Mouse (Mus musculus): ENCODE measurements around the gene Rph3al. TPM values are rescaled to one million over a fixed set of nuclear protein-coding genes. Genes with fewer than 3 reads are reported as not detected.

Gene Rph3al
- total RNA-seq, 4 experiments from 2014 or later, result 6.8 to 13.9 (median 7.5) TPM

DNA sequence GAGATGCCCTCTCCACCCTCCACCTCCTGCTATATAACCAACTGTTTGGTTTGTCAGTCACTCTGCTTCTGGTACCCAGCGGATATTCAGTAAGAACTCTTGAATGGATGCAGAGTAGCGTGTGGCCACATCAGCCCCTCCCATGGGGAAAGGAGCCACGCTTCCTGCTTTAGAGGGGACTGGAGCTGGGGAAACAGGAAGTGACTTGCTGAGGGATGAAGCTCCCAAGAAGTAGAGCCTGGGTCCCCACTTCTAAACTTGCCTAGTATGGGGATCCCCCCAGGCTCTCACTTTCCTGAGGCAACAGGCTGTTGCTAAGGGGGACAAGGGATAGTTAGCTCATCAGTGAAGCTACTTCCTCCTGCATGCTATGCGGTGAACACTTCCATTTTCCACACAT, 30.8 kb downstream of the Rph3al start:
- DNase-seq (ENCODE audit: low spot score), result no peak

DNA sequence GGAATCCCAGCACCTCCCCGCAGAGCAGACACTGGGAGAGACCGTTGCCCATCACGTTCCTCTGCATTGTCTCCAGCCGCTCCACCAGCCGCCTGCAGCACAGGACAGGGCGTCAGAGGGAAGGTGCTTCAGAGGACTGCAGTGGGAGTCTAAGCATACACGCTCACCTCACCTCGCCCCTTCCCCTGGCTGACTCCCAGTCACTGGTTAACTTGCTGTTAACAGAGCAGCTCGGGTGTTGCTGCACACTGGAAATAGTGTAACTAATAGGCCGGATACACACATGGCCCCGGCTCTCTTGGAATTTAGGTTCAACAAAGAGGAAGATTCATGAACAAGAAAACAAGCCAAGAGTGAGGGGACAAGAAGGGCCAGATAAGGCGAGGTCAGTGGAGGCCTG, 31.7 kb downstream of the Rph3al start:
- no peak for DNase-seq (ENCODE audit: low spot score)

DNA sequence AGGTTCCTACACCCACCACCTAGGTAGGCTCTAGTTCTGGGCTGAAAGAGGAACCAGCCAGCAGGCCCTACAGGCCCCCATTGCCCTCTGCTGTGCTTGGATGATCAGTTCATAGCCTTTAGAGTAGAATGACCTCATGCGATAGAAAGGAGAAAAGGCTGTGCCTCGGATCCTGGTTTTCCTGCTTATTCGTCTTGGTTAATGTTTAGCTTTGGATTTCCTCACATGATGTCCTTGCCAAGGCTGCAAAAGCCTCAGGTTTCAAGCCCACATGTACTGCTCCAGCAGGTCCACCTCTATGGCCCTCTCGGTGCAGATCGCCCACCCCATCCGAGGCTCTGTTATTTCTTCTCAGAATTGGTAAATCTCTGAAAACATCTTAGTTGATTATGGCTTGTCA, 33.2 kb downstream of the Rph3al start:
- DNase-seq (ENCODE audit: low spot score), result no peak

DNA sequence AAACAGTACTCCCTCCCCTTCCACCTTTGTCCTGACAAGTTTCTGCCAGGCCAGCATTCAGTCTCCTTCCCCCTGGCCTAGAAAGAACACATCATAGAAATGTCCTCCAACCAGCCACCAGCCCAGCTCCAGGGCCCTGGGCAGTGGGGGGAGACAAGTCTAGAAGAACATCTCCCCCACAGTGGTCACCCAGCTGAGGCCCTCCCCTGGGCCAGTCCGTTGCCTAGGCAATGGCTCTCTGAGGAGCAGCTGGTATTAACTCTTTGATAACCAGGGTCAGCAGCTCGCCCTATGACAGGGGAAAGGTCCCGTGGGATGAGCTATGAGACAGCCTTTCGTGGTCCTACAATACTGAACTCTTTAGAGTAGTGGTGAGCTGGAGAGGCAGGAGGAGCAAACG, 33.7 kb downstream of the Rph3al start:
- no peak for DNase-seq (ENCODE audit: low spot score)

DNA sequence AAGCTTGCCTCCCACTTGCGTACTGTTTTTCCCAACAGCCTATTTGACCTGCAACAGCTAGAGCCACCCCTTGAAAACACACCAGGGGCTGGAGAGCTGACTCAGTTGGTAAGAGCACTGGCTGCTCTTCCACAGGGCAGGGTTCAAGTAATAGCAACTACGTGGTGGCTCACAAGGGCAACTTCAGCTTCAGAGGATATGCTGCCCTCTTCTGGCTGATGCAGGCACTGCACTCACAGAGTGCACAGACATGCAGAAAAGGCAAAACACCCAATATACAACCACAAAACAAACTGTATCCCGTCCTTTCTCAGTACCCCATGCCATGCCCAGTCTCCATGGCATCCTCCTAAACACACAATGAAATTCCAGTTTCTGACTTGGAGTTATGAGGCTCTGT, 34.7 kb downstream of the Rph3al start:
- DNase-seq (ENCODE audit: low spot score), result no peak

DNA sequence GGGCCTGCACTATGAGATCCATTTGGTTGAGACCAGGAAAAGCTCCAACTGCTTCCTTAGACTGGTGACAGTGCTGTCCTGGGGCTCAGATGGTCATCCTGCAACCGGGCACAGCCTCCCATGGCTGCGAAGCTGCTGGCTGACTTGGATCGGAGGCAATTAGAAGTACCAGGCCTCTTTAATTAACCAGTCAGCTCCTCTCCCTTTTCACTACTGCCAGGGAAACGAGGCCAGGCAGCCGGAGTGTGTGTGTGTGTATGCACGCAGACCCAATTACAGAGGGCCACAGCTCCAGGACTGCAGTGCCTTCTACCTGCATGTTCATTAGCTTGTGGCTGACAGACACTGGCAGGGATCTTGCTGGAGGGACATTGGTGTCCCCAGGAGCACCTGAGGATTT, 36.9 kb downstream of the Rph3al start:
- no peak for DNase-seq (ENCODE audit: low spot score)

DNA sequence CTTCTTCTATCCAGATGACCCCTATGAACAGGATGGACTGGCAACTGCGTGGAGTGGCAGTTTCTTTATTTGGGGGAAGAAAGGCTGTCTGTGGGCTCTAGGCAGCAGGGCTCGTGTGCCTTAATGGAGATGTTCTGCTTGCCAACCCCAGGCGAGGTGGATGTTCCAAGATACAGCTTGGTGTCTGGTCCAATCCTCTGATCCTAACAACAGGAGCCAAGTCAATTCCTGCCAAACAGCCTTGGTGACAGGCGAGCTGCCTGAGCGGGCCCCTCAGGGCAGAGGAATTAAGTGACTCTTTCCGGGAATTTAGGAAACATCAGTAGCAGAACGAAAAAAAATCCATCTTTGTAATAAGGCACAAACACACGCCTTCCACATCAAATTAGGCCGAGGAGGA, 38.6 kb downstream of the Rph3al start:
- no peak for DNase-seq (ENCODE audit: low spot score)

DNA sequence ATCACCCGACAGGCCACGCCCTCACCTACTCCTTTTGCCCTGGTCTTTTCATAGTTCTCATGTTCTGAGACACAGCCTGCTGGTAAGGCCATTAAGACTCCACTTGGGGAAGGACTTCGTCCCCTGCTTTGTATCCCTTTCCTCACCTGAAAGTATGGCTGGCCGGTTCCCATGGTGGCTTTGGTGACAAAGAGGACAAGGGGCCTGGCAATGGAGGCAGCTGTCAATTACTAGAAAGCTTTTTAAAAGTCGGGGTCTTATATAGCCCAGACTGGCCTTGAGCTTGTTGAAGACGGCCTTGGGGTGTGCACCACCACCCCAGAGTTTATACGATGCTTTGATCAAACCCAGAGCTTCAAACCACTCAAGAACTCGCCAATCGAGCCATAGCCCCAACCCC, 39.7 kb downstream of the Rph3al start:
- no peak for DNase-seq (ENCODE audit: low spot score)

DNA sequence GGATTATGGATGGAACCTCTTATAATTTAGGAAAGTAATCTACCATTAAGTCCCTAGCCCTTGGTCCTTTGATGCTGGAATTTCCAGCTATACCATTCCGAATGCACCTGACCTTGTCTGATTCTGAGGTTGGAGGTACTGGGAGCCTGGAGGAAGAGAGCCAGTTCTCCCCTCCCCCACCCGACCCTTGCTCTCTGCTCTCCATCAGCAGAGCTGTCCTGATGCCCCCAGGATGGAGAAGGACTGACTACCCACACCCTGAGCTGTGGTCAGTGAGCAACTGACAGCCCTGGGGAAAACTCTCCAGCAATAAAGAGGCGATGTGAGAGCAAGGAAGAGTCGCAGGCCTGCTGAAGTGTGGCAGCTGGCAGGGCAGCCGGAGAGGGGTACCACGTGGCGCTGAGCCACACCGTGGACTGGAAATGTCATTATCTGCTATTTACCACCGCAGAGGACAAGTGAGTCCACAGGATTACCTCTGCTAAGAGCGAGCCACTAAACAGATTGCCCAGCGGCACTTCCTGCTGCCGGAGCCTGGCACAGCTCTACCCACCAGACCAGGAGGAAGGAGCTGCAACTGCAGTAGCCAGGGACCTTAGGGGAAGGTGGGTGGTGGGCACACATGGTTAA, 43.3 kb downstream of the Rph3al start:
- DNase-seq (ENCODE audit: low spot score), result no peak

DNA sequence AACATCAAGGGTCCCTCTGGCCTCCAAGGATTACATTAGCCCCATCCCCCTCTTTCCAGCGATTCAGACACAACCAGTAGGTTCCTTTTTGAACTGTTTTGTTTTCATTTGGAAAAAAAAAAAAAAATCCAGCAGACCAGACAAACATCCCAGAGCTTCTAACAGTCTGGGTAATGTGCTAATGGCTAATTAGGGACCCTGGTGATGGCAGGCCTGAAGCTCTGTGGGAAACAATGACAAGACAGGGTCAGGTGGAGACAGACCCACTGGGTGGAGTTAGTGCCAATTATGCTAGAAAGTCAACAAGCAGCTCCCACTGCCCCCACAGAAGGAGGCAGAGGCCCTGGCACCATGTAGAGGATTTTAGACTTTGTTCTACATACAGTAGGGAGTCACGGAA, 44.3 kb downstream of the Rph3al start:
- DNase-seq (ENCODE audit: low spot score), result no peak

DNA sequence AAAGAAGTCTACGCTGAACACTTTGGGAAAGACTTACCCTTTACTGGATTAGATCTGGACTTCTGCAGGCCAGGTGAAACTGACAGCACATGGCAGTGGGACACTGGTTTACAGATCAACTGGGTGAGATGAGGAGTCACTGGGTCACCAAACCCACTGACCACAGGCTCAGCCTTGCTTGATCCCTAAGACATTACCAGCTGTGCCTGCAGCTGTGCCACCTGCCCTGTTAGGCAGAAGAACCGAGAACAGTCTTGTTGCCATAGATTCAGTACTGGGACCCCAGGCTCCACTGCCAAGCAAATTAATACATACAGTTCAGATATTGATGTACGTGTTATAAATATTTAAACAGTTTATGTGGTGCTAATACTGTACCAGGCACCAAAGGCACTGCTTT, 50.9 kb downstream of the Rph3al start:
- DNase-seq (ENCODE audit: low spot score), result no peak

DNA sequence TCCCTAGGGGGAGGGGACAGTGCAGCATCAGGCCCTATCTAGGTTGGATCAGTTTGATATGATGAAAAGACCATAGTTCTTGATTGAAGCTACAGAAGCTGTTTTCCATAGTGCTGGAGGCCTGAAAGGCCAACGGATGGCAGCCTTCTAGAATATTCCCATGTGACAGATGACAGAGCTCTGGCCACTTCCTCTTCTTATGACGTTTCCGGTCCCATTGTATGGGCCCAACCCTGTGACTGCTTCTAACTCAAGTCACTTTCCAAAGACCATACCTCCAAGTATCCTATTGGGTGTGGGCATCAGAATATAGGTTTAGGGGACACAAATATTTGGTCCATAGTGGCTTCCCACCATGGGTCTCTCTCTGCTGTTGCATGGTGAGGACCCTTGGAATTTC, 57.0 kb downstream of the Rph3al start:
- DNase-seq (ENCODE audit: low spot score), result no peak

DNA sequence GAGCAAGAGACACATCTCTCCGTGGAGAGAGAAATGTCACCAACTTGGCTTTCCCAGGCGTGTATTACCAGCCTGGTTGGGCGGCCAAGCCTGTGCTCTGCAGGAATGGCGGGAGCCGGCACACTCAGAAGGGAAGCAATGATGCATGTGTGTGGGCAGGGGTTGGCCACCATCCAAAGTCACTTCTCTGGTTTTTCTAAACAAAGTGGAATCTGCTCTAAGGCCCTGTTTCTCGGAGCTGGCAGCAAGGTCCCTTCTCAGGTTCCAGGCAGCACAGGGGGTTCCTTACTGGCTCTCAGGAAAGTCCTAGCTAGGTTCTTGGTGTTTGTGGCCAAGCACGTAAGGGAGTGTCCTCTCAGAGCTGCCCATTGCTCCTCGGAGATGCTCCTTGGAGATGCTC, 58.2 kb downstream of the Rph3al start:
- no peak for DNase-seq (ENCODE audit: low spot score)

DNA sequence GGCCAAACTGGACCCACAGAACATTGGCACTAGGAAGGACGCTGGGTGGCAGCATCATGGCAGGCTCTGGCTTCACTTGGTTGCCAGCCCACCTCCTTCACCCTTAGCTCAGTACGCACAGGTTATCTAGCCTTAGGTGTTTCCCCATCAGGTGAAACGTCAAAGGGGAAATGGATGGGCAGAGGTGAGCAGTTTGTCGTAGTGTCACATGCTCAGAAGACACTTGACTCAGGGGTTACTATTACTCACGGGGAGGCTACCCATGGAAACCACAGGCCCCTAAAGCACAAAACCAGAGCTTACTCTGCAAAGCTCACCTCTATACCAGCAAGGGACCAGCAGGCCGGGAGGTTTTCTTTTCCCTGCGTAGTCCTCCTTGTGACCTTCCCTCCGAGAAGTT, 59.8 kb downstream of the Rph3al start:
- no peak for DNase-seq (ENCODE audit: low spot score)

DNA sequence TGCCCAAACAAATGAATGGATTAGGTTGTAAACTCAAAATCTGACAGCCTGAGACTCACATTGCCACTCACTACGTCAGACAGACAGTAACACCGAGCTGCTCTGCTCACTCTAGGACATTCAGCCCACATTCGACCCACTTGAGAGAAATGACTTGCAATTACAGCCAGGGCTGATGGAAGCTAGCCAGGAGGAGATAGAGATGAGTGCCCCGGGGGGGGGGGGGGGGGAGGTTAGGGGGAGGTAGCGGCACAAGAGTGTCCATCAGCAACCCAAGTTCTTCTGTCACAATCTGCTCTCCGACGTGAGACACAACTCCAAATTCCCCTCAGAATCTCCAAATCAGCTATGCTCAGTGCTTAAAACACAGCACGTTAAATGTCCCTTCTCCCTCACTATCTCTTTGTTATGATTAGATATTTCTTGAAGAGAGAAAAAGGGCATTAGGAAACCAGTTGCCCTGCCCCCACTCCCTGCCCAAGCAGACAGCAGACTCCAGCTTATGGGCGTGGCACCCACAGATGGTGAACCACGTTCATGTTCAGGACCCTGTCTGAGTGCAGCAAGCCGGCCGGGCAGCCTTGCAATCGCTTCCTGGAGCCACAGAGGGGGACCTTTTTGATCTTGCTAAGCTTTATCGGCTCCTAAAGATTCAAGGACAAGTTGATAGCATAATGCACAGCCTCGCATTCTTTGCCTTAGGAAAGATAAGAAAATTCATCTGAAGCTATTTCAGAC, 62.0 kb downstream of the Rph3al start:
- no peak for DNase-seq (ENCODE audit: low spot score)

DNA sequence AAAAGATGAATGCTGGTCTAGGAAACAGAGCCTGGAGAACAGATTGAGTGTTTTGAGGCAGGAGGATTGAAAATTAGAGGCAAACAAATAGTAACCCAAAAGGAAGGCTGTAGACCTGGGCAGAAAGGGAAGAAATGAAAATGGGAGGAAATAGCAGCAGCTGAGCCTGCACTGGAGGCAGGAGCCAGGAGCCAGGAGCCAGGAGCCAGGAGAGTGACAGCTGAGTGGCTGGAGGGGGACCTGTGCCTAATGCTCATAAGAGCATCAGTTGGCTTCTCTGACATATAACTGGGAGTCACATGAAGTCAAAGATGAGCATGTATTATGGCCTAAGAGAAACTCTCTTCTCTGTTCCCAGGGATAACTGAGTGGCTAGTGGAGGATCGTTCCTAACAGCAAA, 66.5 kb downstream of the Rph3al start:
- DNase-seq (ENCODE audit: low spot score), result no peak

DNA sequence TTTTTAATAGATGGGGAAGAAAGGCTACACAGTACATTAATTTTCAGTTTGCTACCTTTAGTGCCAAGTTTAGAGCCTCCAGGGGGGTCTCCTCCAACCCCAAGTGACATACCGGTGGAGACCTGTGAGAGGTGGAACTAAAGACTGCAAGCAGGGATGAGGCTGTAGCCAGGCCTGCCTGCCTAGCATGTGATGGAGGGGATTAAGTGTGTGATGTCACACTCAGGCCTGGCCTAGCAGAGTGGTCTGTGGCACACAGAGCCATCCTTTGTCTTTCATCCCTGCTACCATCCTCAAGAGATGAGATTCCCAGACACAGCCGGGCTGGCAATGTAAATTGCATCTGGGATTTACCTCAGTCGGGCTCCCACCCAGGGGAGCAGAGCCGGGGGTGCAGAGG, 67.3 kb downstream of the Rph3al start:
- DNase-seq (ENCODE audit: low spot score), result no peak

DNA sequence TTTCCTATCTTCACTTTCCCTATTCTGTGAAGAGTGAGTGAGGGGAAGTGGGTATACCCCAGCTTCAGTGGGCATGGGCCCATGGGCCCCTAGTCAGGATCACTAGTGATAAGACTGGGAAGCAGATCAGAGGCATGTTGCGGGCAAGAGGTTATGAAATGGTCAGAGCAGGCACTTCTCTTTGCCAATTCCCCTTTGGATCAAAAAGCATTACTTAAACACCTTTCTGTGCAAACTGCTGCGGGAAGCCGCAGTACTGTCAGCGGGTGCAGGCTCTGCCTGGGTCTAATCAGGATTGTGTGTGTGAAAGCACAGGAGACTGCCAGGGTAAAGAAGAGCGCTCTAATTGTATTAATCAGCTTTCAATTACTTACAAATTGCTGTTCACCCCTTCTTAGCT, 67.8 kb downstream of the Rph3al start:
- no peak for DNase-seq (ENCODE audit: low spot score)

DNA sequence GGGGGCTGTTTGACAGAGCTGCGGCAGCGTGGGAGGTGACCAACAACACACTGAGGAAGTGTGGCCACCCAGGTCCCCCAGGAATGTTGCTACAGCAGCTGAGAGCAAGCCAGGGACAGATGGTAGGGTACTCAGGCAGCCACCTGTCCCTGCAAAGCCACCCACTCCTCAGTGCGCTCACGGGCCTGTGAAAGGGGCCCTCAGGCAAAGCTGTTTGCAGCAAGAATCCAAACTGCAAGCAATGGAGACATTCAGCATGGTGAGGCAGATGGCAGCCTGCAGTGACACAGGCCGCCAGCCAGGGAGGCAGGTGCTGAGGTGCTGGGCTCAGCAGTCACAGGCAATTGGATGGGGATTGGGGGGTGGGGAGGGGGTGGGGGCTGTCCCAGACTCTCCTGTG, 68.3 kb downstream of the Rph3al start:
- no peak for DNase-seq (ENCODE audit: low spot score)

DNA sequence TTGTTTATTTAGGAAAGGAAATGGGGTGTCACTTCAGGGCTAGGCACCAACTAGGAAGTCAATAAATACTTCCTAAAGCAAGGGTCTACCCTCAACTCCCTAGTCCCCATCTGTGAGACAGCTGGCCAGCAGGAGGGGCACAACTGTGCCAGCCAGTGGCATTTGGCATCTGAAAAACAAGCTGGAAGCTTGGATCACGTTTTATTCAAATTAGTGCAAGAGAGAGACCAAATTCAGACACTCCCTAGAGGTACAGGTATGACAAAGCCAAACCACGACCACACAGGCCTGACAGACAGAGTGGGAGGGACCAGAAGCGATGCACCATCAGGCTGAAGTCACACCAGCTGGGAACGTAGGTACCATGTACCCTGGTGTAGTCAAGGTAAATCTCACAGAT, 71.4 kb downstream of the Rph3al start:
- DNase-seq (ENCODE audit: low spot score), result no peak

DNA sequence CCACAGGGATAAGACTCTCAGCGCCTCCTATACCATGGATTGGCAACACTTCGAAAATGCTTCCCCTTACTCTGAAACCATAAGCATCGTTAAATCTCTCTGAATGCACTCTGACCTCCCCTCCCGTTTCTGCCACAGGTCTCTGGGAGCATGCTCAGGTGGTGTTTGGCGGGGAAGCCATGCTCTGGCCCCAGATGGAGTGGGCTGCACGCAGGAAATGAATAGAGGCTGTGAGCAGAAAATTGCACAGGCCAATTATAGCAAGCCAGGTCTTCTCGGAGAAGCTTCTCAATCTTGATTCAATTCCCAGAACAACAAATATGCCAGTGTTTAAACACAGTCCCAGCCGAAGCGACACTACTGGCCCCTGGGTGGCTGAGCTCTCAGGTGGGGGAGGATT, 72.4 kb downstream of the Rph3al start:
- no peak for DNase-seq (ENCODE audit: low spot score)

DNA sequence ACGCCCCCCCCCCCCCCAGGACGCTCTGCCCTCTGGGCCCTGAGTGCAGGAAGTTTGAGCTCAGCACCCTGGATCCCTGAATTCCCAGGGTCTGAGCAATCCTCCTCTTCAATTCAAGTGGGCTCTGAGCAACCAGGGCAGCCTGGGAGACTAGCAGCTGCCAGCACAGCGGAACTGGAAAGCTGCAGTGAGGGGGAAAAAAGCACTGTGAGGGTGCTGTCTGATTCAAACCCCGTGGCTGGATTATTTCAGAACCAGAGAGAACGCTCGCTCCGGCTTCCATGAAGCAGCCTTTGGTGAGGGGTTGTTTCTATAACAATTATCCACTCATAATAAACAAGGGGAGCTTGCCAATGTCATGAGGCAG, 73.0 kb downstream of the Rph3al start:
- DNase-seq (ENCODE audit: low spot score), result no peak

DNA sequence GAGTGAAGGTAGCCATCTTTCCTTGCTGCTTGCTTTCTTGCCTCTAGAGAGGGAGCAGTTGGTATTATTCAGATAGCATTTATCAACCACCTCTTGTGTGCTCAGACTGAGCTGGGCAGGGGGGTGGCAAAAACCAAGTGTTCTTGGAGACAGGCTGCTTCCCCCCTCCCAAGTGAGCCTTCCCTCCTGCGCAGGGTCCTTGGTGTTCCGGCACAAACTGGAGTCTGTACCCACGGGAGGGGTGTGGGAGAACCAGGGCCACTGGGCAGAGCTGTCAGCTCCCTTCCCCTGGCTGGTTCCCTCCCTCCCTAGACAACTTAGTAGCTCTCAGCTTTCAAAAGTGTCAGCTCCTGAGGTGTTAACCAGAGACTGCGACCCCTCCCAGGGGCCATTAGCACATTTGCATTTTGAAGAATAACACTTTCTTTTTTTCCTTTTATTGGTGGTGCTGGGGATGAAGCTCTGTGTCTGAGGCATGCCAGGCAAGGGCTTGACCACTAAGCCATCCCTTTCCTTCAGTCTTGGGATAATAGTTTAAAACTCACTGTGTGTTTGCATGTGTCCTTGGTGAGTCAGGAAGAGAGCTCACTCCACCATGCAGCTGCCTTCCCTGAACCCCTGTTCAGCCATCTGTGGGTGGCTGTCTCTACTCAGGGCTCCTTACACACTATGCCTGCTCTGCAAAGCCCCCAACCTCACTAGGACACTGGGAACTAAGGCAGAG, 73.5 kb downstream of the Rph3al start:
- DNase-seq (ENCODE audit: low spot score), result no peak
